In genomic region chr2:34544646-34545395, GRCm38 (mm10) we compare ENCODE assay signal across 20 mouse cellular contexts.
A peak's percentile ranks its signal among the peaks of the same experiment; 100 is the strongest.
DNase-seq lines count a peak whose midpoint lies in the region; ATAC-seq and TF ChIP-seq lines count a peak whose summit lies in the region.
"Had no signal": no experiment of that assay in that cellular context is flagged by ENCODE, and none has a peak within 500 bp of the region (broad histone marks: within the 10 kb centered on the region; RNA-seq: fewer than 3 reads in every experiment).

No protein-coding gene starts in this region.

- ATAC-seq in liver, embryonic 12.5 days = no peak
- peak; percentile 64 for ATAC-seq in lung, embryonic 16.5 days (ENCODE audit: low read depth)
- ATAC-seq in megakaryocyte progenitor cell, adult 5-6 weeks (replicated peaks; ENCODE audit: poor library complexity) = no peak
- ATAC-seq: activated CD4-positive, CD25-positive, alpha-beta regulatory T cell, adult 4 months; forebrain, postnatal 0 days; hindbrain, embryonic 16.5 days; intestine, embryonic 15.5 days had no signal

- no peaks in the 10 kb centered on the region for H3K79me2 ChIP-seq in liver, adult 2 months (ENCODE audit: control insufficient read depth, insufficient read depth, low read length)

- no peak overlapping the region for H3K4me2 ChIP-seq in liver, embryonic 12.5 days
- H3K4me2 ChIP-seq in lung, embryonic 16.5 days (ENCODE audit: low read depth, low read length) = no peak overlapping the region
- H3K4me2 ChIP-seq: embryonic facial prominence, embryonic 12.5 days; intestine, embryonic 15.5 days; kidney, embryonic 15.5 days had no signal

- H3K9ac ChIP-seq in liver, adult 2 months (ENCODE audit: low read depth, low read length) = no peak overlapping the region
- H3K9ac ChIP-seq in liver, embryonic 12.5 days = no peak overlapping the region
- no peak overlapping the region for H3K9ac ChIP-seq in lung, embryonic 16.5 days (ENCODE audit: low read length)
- H3K9ac ChIP-seq: embryonic facial prominence, embryonic 12.5 days; forebrain, postnatal 0 days; intestine, embryonic 15.5 days; kidney, embryonic 15.5 days had no signal

- no peaks in the 10 kb centered on the region for H3K9me3 ChIP-seq in liver, embryonic 12.5 days (replicated peaks)
- no peaks in the 10 kb centered on the region for H3K9me3 ChIP-seq in lung, embryonic 16.5 days (ENCODE audit: control insufficient read depth, low read length)
- H3K9me3 ChIP-seq: embryonic facial prominence, embryonic 12.5 days; heart, embryonic 10.5 days; hindbrain, embryonic 10.5 days; intestine, embryonic 15.5 days; kidney, embryonic 15.5 days had no signal

- H3K4me1 ChIP-seq in liver, adult 2 months (ENCODE audit: control insufficient read depth, insufficient read depth, low read length) = peaks cover 3% of the 10 kb centered on the region
- H3K4me1 ChIP-seq in liver, embryonic 12.5 days = no peaks in the 10 kb centered on the region
- H3K4me1 ChIP-seq in lung, embryonic 16.5 days (replicated peaks; ENCODE audit: control insufficient read depth, insufficient read depth, low read length) = peaks cover 19% of the 10 kb centered on the region

- peak; percentile 82 for DNase-seq in liver, adult 2 months (ENCODE audit: extremely low read depth, low read depth, low spot score)
- peak; percentile 10 for DNase-seq in urinary bladder, postnatal 25 days (ENCODE audit: low spot score)
- no peak for DNase-seq in urinary bladder, adult 2 months (ENCODE audit: low spot score)
- peak; percentile 22 for DNase-seq in yolk sac, embryonic 10.5 days (ENCODE audit: low spot score)
- no peak for DNase-seq in layer of hippocampus, postnatal 14 days (ENCODE audit: low spot score in 2 of 2)
- DNase-seq: adrenal gland, adult 8-10 months; cerebellum, adult 18-20 months; cerebellum, postnatal 14 days; forebrain, postnatal 0 days; gastrocnemius, postnatal 36 days had no signal

- H3K36me3 ChIP-seq in liver, adult 2 months (ENCODE audit: control insufficient read depth, insufficient read depth, low read length) = peaks cover 2% of the 10 kb centered on the region; the same call in 1 of the 2 replicates
- H3K36me3 ChIP-seq in liver, embryonic 12.5 days = no peaks in the 10 kb centered on the region
- no peaks in the 10 kb centered on the region for H3K36me3 ChIP-seq in lung, embryonic 16.5 days (ENCODE audit: control insufficient read depth, insufficient read depth, low read length)
- H3K36me3 ChIP-seq: embryonic facial prominence, embryonic 12.5 days; heart, embryonic 10.5 days; hindbrain, embryonic 10.5 days; intestine, embryonic 15.5 days had no signal

- no peaks in the 10 kb centered on the region for H3K27me3 ChIP-seq in liver, adult 2 months (ENCODE audit: control insufficient read depth, insufficient read depth, low read length)
- H3K27me3 ChIP-seq in liver, embryonic 12.5 days (replicated peaks) = no peaks in the 10 kb centered on the region
- no peaks in the 10 kb centered on the region; the same call in 1 of the 2 replicates for H3K27me3 ChIP-seq in lung, embryonic 16.5 days (ENCODE audit: control insufficient read depth, insufficient read depth, low read depth, low read length)
- H3K27me3 ChIP-seq: embryonic facial prominence, embryonic 12.5 days; intestine, embryonic 15.5 days; kidney, embryonic 15.5 days had no signal

- no peak overlapping the region for H3K27ac ChIP-seq in liver, adult 2 months (replicated peaks; ENCODE audit: insufficient read depth, low read depth, low read length)
- no peak overlapping the region for H3K27ac ChIP-seq in liver, embryonic 12.5 days
- H3K27ac ChIP-seq in lung, embryonic 16.5 days (ENCODE audit: low read length) = 0 out of 2 replicates have a peak overlapping the region, but pooled peaks have one; percentile 17
- H3K27ac ChIP-seq: embryonic facial prominence, embryonic 12.5 days; heart, embryonic 10.5 days; hindbrain, embryonic 10.5 days; intestine, embryonic 15.5 days; kidney, embryonic 15.5 days had no signal

- no peak overlapping the region for H3K4me3 ChIP-seq in liver, adult 2 months (ENCODE audit: insufficient read depth, low read depth, low read length)
- no peak overlapping the region for H3K4me3 ChIP-seq in liver, embryonic 12.5 days
- no peak overlapping the region for H3K4me3 ChIP-seq in lung, embryonic 16.5 days (ENCODE audit: low read length)
- H3K4me3 ChIP-seq: embryonic facial prominence, embryonic 12.5 days; heart, embryonic 10.5 days; hindbrain, embryonic 10.5 days; intestine, embryonic 15.5 days; kidney, embryonic 15.5 days had no signal

- no peak for TF ChIP-seq POLR2A in liver, adult 2 months (IDR thresholded peaks at IDR 0.05; ENCODE audit: extremely low read depth, insufficient read depth, low read length)

- no peak for TF ChIP-seq CTCF in liver, adult 2 months (IDR thresholded peaks at IDR 0.05; ENCODE audit: low read depth, low read length)

- WGBS in liver, adult 2 months = 66% methylated on average over 13 of the region's 13 CpGs
- 83% methylated on average over 13 of the region's 13 CpGs for WGBS in liver, embryonic 12.5 days (ENCODE audit: insufficient replicate concordance)
- WGBS in lung, embryonic 16.5 days = 61% methylated on average over 13 of the region's 13 CpGs

Comparison
In these comparisons a context has a peak if more than half of its experiments do, and no peak if none do; other contexts are left out.
1. DNase-seq: peak in liver, adult 2 months (single experiment), urinary bladder, postnatal 25 days (single experiment) and yolk sac, embryonic 10.5 days (single experiment); none in urinary bladder, adult 2 months (single experiment) and layer of hippocampus, postnatal 14 days (0 of 2).